Mouse (Mus musculus) midbrain, embryonic 14.5 days (tissue): ENCODE results near the gene Aqp9. TPM values are rescaled to one million over a fixed set of nuclear protein-coding genes. Genes with fewer than 3 reads are reported as not detected.
A peak's percentile ranks its signal among the peaks of the same experiment; 100 is the strongest.

Source experiments
- ATAC-seq: fragments of 200-750 bp; cut with Nextera tagmentation; 2 replicates; pipeline ENCODE4 v1.8.0; 2017; ENCODE audit warnings: moderate number of reproducible peaks, moderate library complexity; ENCODE audit not compliant: low FRiP score, low TSS enrichment
- DNase-seq: peaks from one replicate; pipeline ENCODE4 v3.0.0-alpha.2; 2015
- H3K27ac ChIP-seq: fragments of 300-500 bp; sonication (generic); replicated peaks from 2 replicates; pipeline ENCODE4 v1.5.1; 2014; ENCODE audit warnings: mild to moderate bottlenecking, low read depth, low read length, moderate library complexity
- H3K27me3 ChIP-seq: fragments of 300-500 bp; sonication (generic); 2 replicates; pipeline ENCODE4 v1.6.1; 2014; ENCODE audit warnings: low read length, control low read depth, mixed read lengths; ENCODE audit not compliant: control insufficient read depth, insufficient read depth
- H3K36me3 ChIP-seq: fragments of 300-500 bp; sonication (generic); 2 replicates; pipeline ENCODE4 v1.6.1; 2014; ENCODE audit warnings: low read length, control low read depth; ENCODE audit not compliant: control insufficient read depth, insufficient read depth
- H3K4me1 ChIP-seq: fragments of 300-500 bp; sonication (generic); 2 replicates; pipeline ENCODE4 v1.6.1; 2014; ENCODE audit warnings: mild to moderate bottlenecking, antibody characterized with exemption, low read length, control low read depth; ENCODE audit not compliant: control insufficient read depth, insufficient read depth
- H3K4me2 ChIP-seq: fragments of 300-500 bp; sonication (generic); 2 replicates; pipeline ENCODE4 v1.6.1; 2014; ENCODE audit warnings: mild to moderate bottlenecking, low read length, moderate library complexity
- H3K4me3 ChIP-seq: fragments of 300-500 bp; sonication (generic); replicated peaks from 2 replicates; pipeline ENCODE4 v1.5.1; 2014; ENCODE audit warnings: low read depth, low read length
- H3K9ac ChIP-seq: fragments of 300-500 bp; sonication (generic); replicated peaks from 2 replicates; pipeline ENCODE4 v1.6.1; 2014; ENCODE audit warnings: mild to moderate bottlenecking, low read length, moderate library complexity
- H3K9me3 ChIP-seq: fragments of 300-500 bp; sonication (generic); 2 replicates; pipeline ENCODE4 v1.6.1; 2016; ENCODE audit warnings: low read length, control low read depth, mixed read lengths; ENCODE audit not compliant: control insufficient read depth
- WGBS: fragments of 180-500 bp; shearing (Covaris S2); extraction: QIAGEN DNeasy Blood & Tissue Kit; methylation state at CpG from one replicate; pipeline ENCODE4 v1.1.7; 2014; 5-methylcytosine and 5-hydroxymethylcytosine counted together
- polyA plus RNA-seq: library from polyadenylated mRNA; unstranded; fragments of >200 nt; fragmentation: Nextera tagmentation; extraction: Ambion mirVana; gene quantifications from 2 replicates; pipeline ENCODE4 v1.2.1, GENCODE M21; 2014

Aqp9 gene
- polyA plus RNA-seq, 1 experiment from 2014 or later: 0.61 TPM

DNA sequence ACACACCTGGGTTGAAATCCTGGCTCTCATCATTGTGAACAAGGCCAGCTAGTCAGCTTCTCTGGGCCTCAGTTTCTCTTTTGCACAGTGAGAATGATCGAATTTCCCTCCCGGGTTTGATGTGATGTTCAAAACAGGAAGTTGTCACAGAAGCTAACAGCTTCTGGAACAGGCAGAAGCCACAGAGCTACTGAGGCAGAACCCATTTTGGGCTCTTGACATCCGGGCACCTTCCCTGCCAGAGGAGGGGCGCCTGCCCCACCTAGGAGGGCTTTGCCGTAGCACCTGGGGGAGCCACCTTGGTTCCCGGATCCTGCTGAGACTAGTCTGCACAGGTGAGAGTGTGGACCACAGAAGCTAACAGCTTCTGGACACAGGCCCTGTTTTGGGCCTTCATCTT is 74.4 kb downstream of the Aqp9 start:
- Histone ChIP-seq H3K27ac (no peak overlapping the region), H3K9me3 (no peaks in the 10 kb centered on the region), H3K9ac (no peak overlapping the region), H3K27me3 (no peaks in the 10 kb centered on the region), H3K4me1 (no peaks in the 10 kb centered on the region), H3K4me2 (no peak overlapping the region), H3K36me3 (no peaks in the 10 kb centered on the region), H3K4me3 (no peak overlapping the region)
- ATAC-seq (no peak), DNase-seq (no peak)
- WGBS: 92% methylated on average over 6 of the region's 6 CpGs

DNA sequence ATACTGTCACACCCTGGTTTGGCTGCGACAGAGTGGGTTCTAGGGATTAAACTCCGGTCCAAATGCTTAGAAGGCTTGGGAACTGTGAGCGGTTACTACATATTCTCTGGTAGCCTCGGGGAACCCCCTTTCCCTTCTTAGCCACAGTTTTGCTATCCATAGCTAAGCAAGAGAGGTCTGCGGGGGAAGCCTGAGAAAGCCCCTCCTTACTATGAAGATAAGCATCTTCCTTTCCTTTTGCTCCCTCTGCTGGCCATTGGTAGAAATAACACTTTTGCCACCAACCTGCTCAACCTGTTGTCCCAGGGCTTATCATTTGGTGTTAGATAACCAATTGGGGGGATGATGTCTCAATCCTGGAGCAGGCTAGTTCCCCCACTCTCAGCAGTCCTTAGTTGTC is 76.4 kb downstream of the Aqp9 start:
- no peaks in the 10 kb centered on the region for H3K9me3 ChIP-seq
- WGBS: 71% methylated on average over 5 of the region's 5 CpGs
- H3K27me3 ChIP-seq: no peaks in the 10 kb centered on the region

DNA sequence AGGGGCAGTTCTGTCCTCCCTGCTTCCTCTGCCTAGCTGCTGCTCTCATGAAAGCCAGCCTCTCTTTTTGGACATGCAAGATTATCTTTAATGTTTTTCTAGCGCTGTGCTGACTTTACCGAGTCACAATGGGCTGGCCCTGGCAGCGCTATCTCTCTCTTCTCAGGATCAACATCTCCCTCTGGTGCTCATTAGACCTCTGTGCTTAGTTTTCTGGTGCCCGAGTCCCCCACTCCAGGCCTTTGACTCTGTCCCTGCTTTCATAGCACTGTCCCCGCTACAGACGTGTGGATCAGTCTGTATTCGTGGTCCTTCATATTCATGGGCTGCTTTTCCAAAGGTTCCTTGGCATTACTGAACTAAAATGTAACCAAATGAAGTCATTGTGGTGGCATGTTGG is 89.3 kb downstream of the Aqp9 start:
- H3K9ac ChIP-seq: no peak overlapping the region
- H3K36me3 ChIP-seq: no peaks in the 10 kb centered on the region
- H3K27me3 ChIP-seq: no peaks in the 10 kb centered on the region
- H3K9me3 ChIP-seq: no peaks in the 10 kb centered on the region
- WGBS: 61% methylated on average over 7 of the region's 7 CpGs
- H3K4me1 ChIP-seq: no peaks in the 10 kb centered on the region
- H3K4me2 ChIP-seq: no peak overlapping the region
- no peak for ATAC-seq
- no peak for DNase-seq
- H3K4me3 ChIP-seq: no peak overlapping the region
- H3K27ac ChIP-seq: no peak overlapping the region

More for the DNA sequence above, 76.4 kb downstream of the Aqp9 start:
- Histone ChIP-seq H3K4me2 (no peak overlapping the region), H3K27ac (no peak overlapping the region), H3K4me1 (no peaks in the 10 kb centered on the region), H3K36me3 (no peaks in the 10 kb centered on the region), H3K4me3 (no peak overlapping the region), H3K9ac (no peak overlapping the region)
- DNase-seq (peak; percentile 87), ATAC-seq (no peak)

DNA sequence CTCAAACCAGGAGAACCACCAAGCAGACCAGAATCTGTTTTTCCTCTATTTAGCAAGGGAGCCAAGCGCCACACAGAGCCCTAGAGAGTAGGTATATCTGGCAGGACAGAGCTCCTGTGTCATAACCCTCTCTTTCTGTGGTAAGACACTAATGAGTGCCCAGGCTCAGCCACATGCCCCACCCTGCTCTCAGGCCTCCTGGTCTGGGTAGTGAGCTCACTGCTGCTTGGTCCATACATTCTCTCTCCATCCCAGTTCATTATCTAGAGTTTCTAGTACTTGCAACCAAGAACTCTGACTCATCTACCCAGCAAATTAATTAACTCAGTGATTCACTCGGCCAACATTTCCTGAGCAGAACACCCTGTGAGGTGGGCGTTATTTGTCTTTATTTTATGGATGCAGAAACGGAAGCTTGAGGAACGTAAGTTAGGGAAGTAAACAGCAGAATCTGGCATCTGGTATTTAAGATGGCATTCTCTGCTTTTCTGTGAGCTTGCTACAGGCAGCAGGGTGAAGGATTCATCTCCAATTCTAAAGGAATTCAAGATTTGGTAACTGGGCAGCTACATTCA is 91.1 kb downstream of the Aqp9 start:
- H3K27ac ChIP-seq: no peak overlapping the region
- no peaks in the 10 kb centered on the region for H3K27me3 ChIP-seq
- DNase-seq: no peak
- no peaks in the 10 kb centered on the region for H3K36me3 ChIP-seq
- H3K9ac ChIP-seq: no peak overlapping the region
- no peaks in the 10 kb centered on the region for H3K4me1 ChIP-seq
- H3K4me2 ChIP-seq: no peak overlapping the region
- no peaks in the 10 kb centered on the region for H3K9me3 ChIP-seq
- H3K4me3 ChIP-seq: no peak overlapping the region
- WGBS: 89% methylated on average over 5 of the region's 5 CpGs
- ATAC-seq: no peak

DNA sequence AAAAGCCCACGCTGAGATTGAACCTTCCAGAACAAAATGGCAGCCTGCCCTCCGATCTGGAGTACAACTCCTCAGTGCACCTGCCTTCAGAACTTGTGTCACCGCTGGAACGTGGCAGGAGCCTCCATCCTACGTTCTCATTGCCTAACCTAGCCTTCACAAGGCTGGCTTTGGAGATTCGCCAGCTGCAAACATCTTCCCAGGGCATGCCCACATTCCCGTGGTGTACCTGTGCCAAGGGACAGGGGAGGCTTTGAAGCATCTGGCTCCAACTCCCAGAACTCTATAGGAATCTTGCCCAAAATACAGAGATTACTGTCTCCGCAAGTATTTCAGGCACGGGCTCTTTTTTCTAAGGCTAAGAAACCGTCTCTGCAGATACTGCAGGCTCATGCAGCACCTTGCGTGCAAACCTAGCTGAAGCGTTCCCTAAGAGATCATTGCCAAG is 92.3 kb downstream of the Aqp9 start:
- WGBS: 86% methylated on average over 12 of the region's 12 CpGs
- ATAC-seq: no peak
- H3K27me3 ChIP-seq: no peaks in the 10 kb centered on the region
- H3K4me2 ChIP-seq: no peak overlapping the region
- H3K9me3 ChIP-seq: no peaks in the 10 kb centered on the region
- H3K4me1 ChIP-seq: no peaks in the 10 kb centered on the region
- H3K36me3 ChIP-seq: no peaks in the 10 kb centered on the region
- no peak for DNase-seq
- H3K27ac ChIP-seq: no peak overlapping the region
- H3K9ac ChIP-seq: no peak overlapping the region
- no peak overlapping the region for H3K4me3 ChIP-seq

DNA sequence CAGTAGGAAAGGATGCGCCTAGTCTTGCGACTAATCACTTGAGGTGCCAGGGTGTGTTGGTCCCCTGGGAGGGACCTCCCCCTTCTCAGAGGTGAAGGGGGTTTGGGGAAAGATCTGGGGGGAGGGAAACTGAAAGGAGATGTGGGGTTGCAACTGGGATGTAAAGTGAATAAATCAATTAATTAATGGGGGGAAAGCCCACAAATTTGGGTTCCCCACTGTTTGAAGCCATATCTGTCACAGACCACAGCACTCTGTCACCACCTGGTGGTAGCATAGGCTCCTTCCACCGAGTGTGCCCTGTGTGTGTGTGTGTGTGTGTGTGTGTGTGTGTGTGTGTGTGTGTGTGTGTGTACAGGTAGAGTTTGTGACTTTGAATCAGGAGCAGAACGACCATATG is 94.7 kb downstream of the Aqp9 start:
- Histone ChIP-seq H3K4me2 (no peak overlapping the region), H3K9me3 (no peaks in the 10 kb centered on the region), H3K4me1 (no peaks in the 10 kb centered on the region), H3K9ac (no peak overlapping the region), H3K4me3 (no peak overlapping the region), H3K27me3 (no peaks in the 10 kb centered on the region), H3K27ac (no peak overlapping the region), H3K36me3 (no peaks in the 10 kb centered on the region)
- ATAC-seq: no peak
- 63% methylated on average over 4 of the region's 4 CpGs for WGBS
- peak; percentile 71 for DNase-seq

DNA sequence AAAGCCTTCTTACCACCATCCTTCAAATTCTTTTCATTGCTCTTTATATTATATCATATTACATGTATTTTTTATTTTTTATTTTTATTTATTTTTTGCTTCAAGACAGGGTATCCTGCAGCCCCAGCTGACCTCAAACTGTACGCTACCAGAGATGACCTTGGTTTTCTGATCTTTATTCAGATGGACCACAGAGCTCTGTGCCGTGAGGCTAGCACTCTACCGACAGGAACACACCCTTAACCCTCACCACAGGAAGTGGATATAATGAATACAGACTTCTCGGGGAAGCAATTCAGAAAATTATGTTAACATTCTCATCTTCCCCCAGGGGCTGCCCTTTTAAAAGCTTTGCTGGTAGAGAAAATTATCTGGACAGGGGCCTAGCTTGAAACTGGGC is 95.4 kb downstream of the Aqp9 start:
- WGBS: 52% methylated on average over 4 of the region's 4 CpGs
- Histone ChIP-seq H3K4me2 (no peak overlapping the region), H3K36me3 (no peaks in the 10 kb centered on the region), H3K27ac (no peak overlapping the region), H3K9me3 (no peaks in the 10 kb centered on the region), H3K27me3 (no peaks in the 10 kb centered on the region), H3K9ac (no peak overlapping the region), H3K4me3 (no peak overlapping the region), H3K4me1 (no peaks in the 10 kb centered on the region)
- ATAC-seq (no peak), DNase-seq (no peak)

DNA sequence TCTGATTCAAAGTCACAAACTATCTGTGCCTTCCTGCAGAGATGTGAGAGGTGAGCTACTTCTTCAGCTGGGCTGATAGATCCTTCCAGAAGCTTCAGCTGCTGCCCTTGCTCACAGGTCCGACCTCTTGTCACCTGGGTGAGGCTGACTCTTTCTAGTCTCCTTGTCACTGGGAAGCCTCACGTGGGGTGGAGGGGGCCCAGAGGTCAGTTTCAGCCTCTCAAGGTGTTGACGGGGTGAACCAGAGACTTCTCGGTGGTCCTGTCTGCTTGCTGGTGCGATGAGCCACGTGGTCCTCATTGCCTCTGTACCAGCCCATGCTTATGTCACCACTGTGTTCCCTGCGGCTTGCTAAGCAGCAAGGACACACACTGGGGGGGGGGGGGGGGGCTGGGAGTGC is 96.0 kb downstream of the Aqp9 start:
- Histone ChIP-seq H3K27me3 (no peaks in the 10 kb centered on the region), H3K27ac (no peak overlapping the region), H3K9ac (no peak overlapping the region), H3K9me3 (no peaks in the 10 kb centered on the region), H3K36me3 (no peaks in the 10 kb centered on the region), H3K4me2 (no peak overlapping the region), H3K4me1 (no peaks in the 10 kb centered on the region), H3K4me3 (no peak overlapping the region)
- 68% methylated on average over 7 of the region's 7 CpGs for WGBS
- DNase-seq (no peak), ATAC-seq (no peak)

DNA sequence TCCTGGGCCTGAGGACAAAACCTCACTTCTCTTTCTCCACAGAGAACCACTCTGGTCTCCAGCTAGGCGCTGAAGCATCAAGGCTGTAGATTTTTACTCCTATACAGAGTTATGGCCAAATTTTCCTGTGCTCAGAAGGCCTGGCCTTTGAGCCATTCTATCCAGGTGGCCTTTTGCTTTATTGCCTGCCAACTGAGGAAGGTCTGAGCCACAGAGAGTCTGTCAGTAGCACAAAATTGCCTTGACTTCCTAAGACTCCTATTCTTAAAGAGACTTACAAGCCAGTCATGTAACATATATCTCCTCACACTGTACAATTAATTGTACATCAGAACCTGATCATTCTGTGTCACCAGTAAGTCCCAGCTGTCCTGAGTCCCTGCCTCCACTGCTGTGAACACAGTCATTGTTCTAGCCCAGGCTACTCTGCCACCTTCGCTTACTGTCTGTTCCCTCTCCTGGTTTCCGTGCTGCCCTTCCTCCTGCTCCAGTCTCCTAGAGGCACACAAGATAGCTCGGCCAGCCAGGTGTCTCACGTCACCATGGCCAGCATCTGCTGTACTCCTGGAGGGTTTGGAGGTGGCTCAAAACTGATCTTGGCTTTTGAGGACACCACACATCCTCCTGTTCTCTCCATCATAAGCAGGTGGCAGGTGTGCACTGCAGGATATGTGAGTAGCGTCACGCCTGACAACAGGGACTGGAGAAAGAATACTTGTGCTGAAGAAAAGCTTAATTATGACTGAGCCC is 96.7 kb downstream of the Aqp9 start:
- no peak for DNase-seq
- H3K9ac ChIP-seq: no peak overlapping the region
- H3K27ac ChIP-seq: no peak overlapping the region
- 86% methylated on average over 7 of the region's 7 CpGs for WGBS
- no peaks in the 10 kb centered on the region for H3K9me3 ChIP-seq
- no peak overlapping the region for H3K4me2 ChIP-seq
- H3K27me3 ChIP-seq: no peaks in the 10 kb centered on the region
- ATAC-seq: no peak
- no peak overlapping the region for H3K4me3 ChIP-seq
- no peaks in the 10 kb centered on the region for H3K4me1 ChIP-seq
- H3K36me3 ChIP-seq: no peaks in the 10 kb centered on the region
